Mouse (Mus musculus) kidney, adult 2 months (tissue): ENCODE measurements at regions not wholly inside any gene's neighbourhood (a gene's known extent, or its start where the extent isn't known, plus 50 kb on each side); places are given as distances from the start of the nearest gene placed in this dataset.
A peak's percentile ranks its signal among the peaks of the same experiment; 100 is the strongest.

Experiments used
- DNase-seq: peaks from one replicate; pipeline ENCODE4 v3.0.0; 2021
- H3K27ac ChIP-seq: fragments of 200-500 bp; 2 replicates; pipeline ENCODE4 v1.5.1; 2012; ENCODE audit warnings: low read depth, low read length, control low read depth, inconsistent platforms; ENCODE audit not compliant: insufficient read depth
- H3K27me3 ChIP-seq: fragments of 200-500 bp; replicated peaks from 2 replicates; pipeline ENCODE4 v1.6.1; 2012; ENCODE audit warnings: mild to moderate bottlenecking, moderate library complexity, low read length, inconsistent platforms; ENCODE audit not compliant: control insufficient read depth, insufficient read depth
- H3K36me3 ChIP-seq: fragments of 200-500 bp; 2 replicates; pipeline ENCODE4 v1.6.1; 2012; ENCODE audit warnings: mild to moderate bottlenecking, moderate library complexity, low read length, inconsistent platforms; ENCODE audit not compliant: control insufficient read depth, insufficient read depth
- H3K4me1 ChIP-seq: fragments of 200-500 bp; 2 replicates; pipeline ENCODE4 v1.6.1; 2011; ENCODE audit warnings: low read length; ENCODE audit not compliant: control insufficient read depth, insufficient read depth
- H3K4me3 ChIP-seq: fragments of 200-500 bp; 2 replicates; pipeline ENCODE4 v1.5.1; 2011; ENCODE audit warnings: mild to moderate bottlenecking, low read depth, low read length, control low read depth; ENCODE audit not compliant: insufficient read depth
- CTCF ChIP-seq: fragments of 200-500 bp; conservative IDR thresholded peaks from 2 replicates; pipeline ENCODE4 v1.5.1; 2011; ENCODE audit warnings: low read depth, mild to moderate bottlenecking, control low read depth, low read length, moderate library complexity, mixed read lengths; ENCODE audit not compliant: insufficient read depth, insufficient read length
- POLR2A ChIP-seq: fragments of 200-500 bp; IDR thresholded peaks from one replicate; pipeline ENCODE4 v1.6.1; 2011; ENCODE audit warnings: low read depth, low read length, control low read depth
- WGBS: fragments of 180-500 bp; shearing (Covaris S2); methylation state at CpG from one replicate; pipeline ENCODE4 v1.1.7; 2018; 5-methylcytosine and 5-hydroxymethylcytosine counted together

GRCm38 (mm10) chr3:73134316-73134715, 76.7 kb upstream of the Slitrk3 start:
- H3K27ac ChIP-seq: no peak overlapping the region
- H3K27me3 ChIP-seq: no peaks in the 10 kb centered on the region
- H3K4me1 ChIP-seq: no peaks in the 10 kb centered on the region
- TF ChIP-seq POLR2A (no peak), CTCF (peak; percentile 68)
- peak; percentile 8 for DNase-seq
- 7% methylated on average over 9 of the region's 9 CpGs for WGBS
- H3K36me3 ChIP-seq: no peaks in the 10 kb centered on the region
- no peak overlapping the region for H3K4me3 ChIP-seq

GRCm38 (mm10) chr3:73125143-73125542, 67.5 kb upstream of the Slitrk3 start:
- TF ChIP-seq CTCF (no peak), POLR2A (no peak)

GRCm38 (mm10) chr3:73109102-73109501, 51.5 kb upstream of the Slitrk3 start:
- DNase-seq: no peak
- TF ChIP-seq POLR2A (no peak), CTCF (no peak)
- Histone ChIP-seq H3K4me1 (no peaks in the 10 kb centered on the region), H3K27me3 (no peaks in the 10 kb centered on the region), H3K4me3 (no peak overlapping the region), H3K27ac (no peak overlapping the region), H3K36me3 (no peaks in the 10 kb centered on the region)
- 77% methylated on average over 1 of the region's 1 CpGs for WGBS

More at GRCm38 (mm10) chr3:73125143-73125542, 67.5 kb upstream of the Slitrk3 start:
- DNase-seq: no peak
- Histone ChIP-seq H3K27ac (no peak overlapping the region), H3K4me3 (no peak overlapping the region), H3K4me1 (no peaks in the 10 kb centered on the region), H3K36me3 (no peaks in the 10 kb centered on the region), H3K27me3 (no peaks in the 10 kb centered on the region)
- 76% methylated on average over 4 of the region's 4 CpGs for WGBS
